Mouse (Mus musculus) CH12.LX (cell line): Measurements from ENCODE around the gene Scamp1. TPM values are rescaled to one million over a fixed set of nuclear protein-coding genes. Genes with fewer than 3 reads are reported as not detected.

Source experiments
- DNase-seq: peaks from one replicate; pipeline ENCODE4 v3.0.0-alpha.2; 2013; ENCODE audit errors: extremely low read depth
- H3K27ac ChIP-seq: 2 replicates; pipeline ENCODE4 v1.5.1; 2012; ENCODE audit warnings: low read depth, mild to moderate bottlenecking, control low read depth, moderate library complexity; ENCODE audit not compliant: insufficient read depth
- H3K27me3 ChIP-seq: replicated peaks from 2 replicates; pipeline ENCODE3; 2012; ENCODE audit warnings: inconsistent platforms
- H3K36me3 ChIP-seq, 2 experiments: replicated peaks in 1 of 2; 2 replicates each; pipeline versions ENCODE3 to v1.6.1; 2012; ENCODE audit warnings: inconsistent platforms in 1 of 2, low read length in 1 of 2, mild to moderate bottlenecking in 1 of 2, mixed read lengths in 1 of 2, moderate library complexity in 1 of 2; ENCODE audit not compliant: control insufficient read depth in 1 of 2, insufficient read depth in 1 of 2
- H3K4me1 ChIP-seq, 2 experiments: 2 replicates each; pipeline ENCODE4 v1.6.1; 2012; ENCODE audit warnings: inconsistent platforms in 1 of 2, moderate library complexity in 1 of 2; ENCODE audit not compliant: insufficient read depth in 2 of 2, control insufficient read depth in 1 of 2
- H3K4me2 ChIP-seq: 2 replicates; pipeline ENCODE4 v1.6.1; 2012; ENCODE audit warnings: low read depth, mild to moderate bottlenecking, control low read depth; ENCODE audit not compliant: poor library complexity, insufficient read depth, severe bottlenecking
- H3K4me3 ChIP-seq, 3 experiments: fragments of 150-350 bp in 1 of 3; sonication (generic) in 1 of 3; replicated peaks in 1 of 3; 2 replicates each; pipeline versions ENCODE3 to v1.5.1; 2011 to 2012; ENCODE audit warnings: low read depth in 2 of 3, low read length in 2 of 3, mild to moderate bottlenecking in 2 of 3, moderate library complexity in 2 of 3, control low read depth in 1 of 3, improper control_type of control experiment in 1 of 3, inconsistent platforms in 1 of 3, mixed read lengths in 1 of 3; ENCODE audit not compliant: poor library complexity in 1 of 3
- H3K79me2 ChIP-seq: replicated peaks from 2 replicates; pipeline ENCODE4 v1.6.1; 2012; ENCODE audit warnings: mild to moderate bottlenecking, moderate library complexity; ENCODE audit not compliant: control insufficient read depth, poor library complexity, insufficient read depth, severe bottlenecking; ENCODE audit errors: extremely low read depth
- H3K9ac ChIP-seq: 2 replicates; pipeline ENCODE4 v1.6.1; 2012; ENCODE audit warnings: low read depth, mild to moderate bottlenecking, control low read depth, moderate library complexity; ENCODE audit not compliant: insufficient read depth
- H3K9me3 ChIP-seq: replicated peaks from 2 replicates; pipeline ENCODE3; 2012; ENCODE audit warnings: low read length, inconsistent platforms, mixed read lengths
- BHLHE40 ChIP-seq: IDR thresholded peaks from 2 replicates; pipeline ENCODE4 v1.6.1; 2011; ENCODE audit warnings: mild to moderate bottlenecking, low read depth, low read length, improper control_type of control experiment
- CHD1 ChIP-seq: IDR thresholded peaks from 2 replicates; pipeline ENCODE4 v1.6.1; 2012; ENCODE audit warnings: low read depth, low read length, improper control_type of control experiment, inconsistent platforms
- CHD2 ChIP-seq: IDR thresholded peaks from 2 replicates; pipeline ENCODE4 v1.6.1; 2011; ENCODE audit warnings: low read length, improper control_type of control experiment
- CTCF ChIP-seq, 2 experiments: IDR thresholded peaks in 1 of 2; conservative IDR thresholded peaks in 1 of 2; 2 replicates each; pipeline ENCODE4 v1.5.1; 2011 to 2012; ENCODE audit warnings: low read depth in 2 of 2, low read length in 2 of 2, improper control_type of control experiment in 1 of 2, inconsistent platforms in 1 of 2, mild to moderate bottlenecking in 1 of 2, moderate library complexity in 1 of 2
- E2F4 ChIP-seq: IDR thresholded peaks from 2 replicates; pipeline ENCODE4 v1.6.1; 2011; ENCODE audit warnings: low read depth, low read length, improper control_type of control experiment; ENCODE audit not compliant: insufficient replicate concordance
- ELF1 ChIP-seq: IDR thresholded peaks from 2 replicates; pipeline ENCODE4 v1.6.1; 2014; ENCODE audit warnings: low read depth, mild to moderate bottlenecking, inconsistent platforms, low read length, improper control_type of control experiment
- ETS1 ChIP-seq: conservative IDR thresholded peaks from 2 replicates; pipeline ENCODE4 v1.6.1; 2012; ENCODE audit warnings: low read depth, mild to moderate bottlenecking, inconsistent platforms, low read length, improper control_type of control experiment, moderate library complexity
- GABPA ChIP-seq: IDR thresholded peaks from 2 replicates; pipeline ENCODE4 v1.6.1; 2012; ENCODE audit warnings: low read depth, low read length, improper control_type of control experiment, inconsistent platforms; ENCODE audit not compliant: insufficient replicate concordance
- KAT2A ChIP-seq: IDR thresholded peaks from 2 replicates; pipeline ENCODE4 v1.6.1; 2012; ENCODE audit warnings: low read length, improper control_type of control experiment, inconsistent platforms; ENCODE audit not compliant: insufficient replicate concordance
- MAZ ChIP-seq: IDR thresholded peaks from 2 replicates; pipeline ENCODE4 v1.6.1; 2012; ENCODE audit warnings: low read depth, mild to moderate bottlenecking, inconsistent platforms, low read length, improper control_type of control experiment, moderate library complexity
- MEF2A ChIP-seq: IDR thresholded peaks from 2 replicates; pipeline ENCODE4 v1.6.1; 2014; ENCODE audit warnings: low read depth, mild to moderate bottlenecking, inconsistent platforms, low read length, improper control_type of control experiment, borderline replicate concordance
- MXI1 ChIP-seq: IDR thresholded peaks from 2 replicates; pipeline ENCODE4 v1.6.1; 2011; ENCODE audit warnings: mild to moderate bottlenecking, low read depth, low read length, improper control_type of control experiment
- NELFE ChIP-seq: IDR thresholded peaks from 2 replicates; pipeline ENCODE4 v1.6.1; 2011; ENCODE audit warnings: low read depth, low read length, improper control_type of control experiment
- NRF1 ChIP-seq: IDR thresholded peaks from 2 replicates; pipeline ENCODE4 v1.6.1; 2014; ENCODE audit warnings: low read depth, mild to moderate bottlenecking, inconsistent platforms, low read length, improper control_type of control experiment, moderate library complexity
- RAD21 ChIP-seq: IDR thresholded peaks from 2 replicates; pipeline ENCODE4 v1.6.1; 2011; ENCODE audit warnings: low read depth, mild to moderate bottlenecking, low read length, improper control_type of control experiment, moderate library complexity
- RCOR1 ChIP-seq: conservative IDR thresholded peaks from 2 replicates; pipeline ENCODE4 v1.6.1; 2012; ENCODE audit warnings: low read depth, mild to moderate bottlenecking, inconsistent platforms, low read length, improper control_type of control experiment
- SIN3A ChIP-seq: IDR thresholded peaks from 2 replicates; pipeline ENCODE4 v1.6.1; 2012; ENCODE audit warnings: low read length, improper control_type of control experiment, inconsistent platforms
- TBP ChIP-seq: conservative IDR thresholded peaks from 2 replicates; pipeline ENCODE4 v1.6.1; 2011; ENCODE audit warnings: low read depth, low read length, improper control_type of control experiment
- TCF12 ChIP-seq: IDR thresholded peaks from 2 replicates; pipeline ENCODE4 v1.6.1; 2014; ENCODE audit warnings: low read depth, mild to moderate bottlenecking, inconsistent platforms, low read length, improper control_type of control experiment
- USF1 ChIP-seq: IDR thresholded peaks from 2 replicates; pipeline ENCODE4 v1.6.1; 2014; ENCODE audit warnings: low read depth, mild to moderate bottlenecking, inconsistent platforms, low read length, improper control_type of control experiment
- ZC3H11A ChIP-seq: IDR thresholded peaks from 2 replicates; pipeline ENCODE4 v1.6.1; 2012; ENCODE audit warnings: low read depth, mild to moderate bottlenecking, inconsistent platforms, low read length, improper control_type of control experiment
- ZMIZ1 ChIP-seq: IDR thresholded peaks from 2 replicates; pipeline ENCODE4 v1.6.1; 2012; ENCODE audit warnings: low read depth, mild to moderate bottlenecking, inconsistent platforms, low read length, improper control_type of control experiment
- ZNF384 ChIP-seq: IDR thresholded peaks from 2 replicates; pipeline ENCODE4 v1.6.1; 2012; ENCODE audit warnings: low read depth, low read length, improper control_type of control experiment, inconsistent platforms
- dilution Hi-C: fragments of 300-500 bp; cut with MboI; formaldehyde crosslinking; loops from 2 replicates; pipeline ENCODE4 v1.14.3; 2020; ENCODE audit warnings: low sequenced_read_pairs; ENCODE audit not compliant: extremely low pct_unique_long_range_greater_than_20kb, extremely low pct_ligation_motif_present
- in situ Hi-C: fragments of 300-500 bp; cut with MboI; formaldehyde crosslinking; loops from 3 replicates; pipeline ENCODE4 v1.14.3; 2019; ENCODE audit warnings: low sequenced_read_pairs, low pct_ligation_motif_present, low pct_unique_long_range_greater_than_20kb, mixed read lengths
- polyA plus RNA-seq: library from polyadenylated mRNA; unstranded; fragments of >175 nt; gene quantifications from 2 replicates; pipeline ENCODE4 v1.2.1, GENCODE M21; 2012; ENCODE audit warnings: low read depth; ENCODE audit not compliant: insufficient read length
- total RNA-seq, 2 experiments: library from RNA; depleted of rRNA; stranded (reverse); fragments of 300-350 nt in 1 of 2; fragments of >200 nt in 1 of 2; gene quantifications; 2 replicates each; pipeline ENCODE4 v1.2.3; 2012 to 2014

Gene Scamp1
- total and polyA plus RNA-seq, 3 experiments: not detected

DNA sequence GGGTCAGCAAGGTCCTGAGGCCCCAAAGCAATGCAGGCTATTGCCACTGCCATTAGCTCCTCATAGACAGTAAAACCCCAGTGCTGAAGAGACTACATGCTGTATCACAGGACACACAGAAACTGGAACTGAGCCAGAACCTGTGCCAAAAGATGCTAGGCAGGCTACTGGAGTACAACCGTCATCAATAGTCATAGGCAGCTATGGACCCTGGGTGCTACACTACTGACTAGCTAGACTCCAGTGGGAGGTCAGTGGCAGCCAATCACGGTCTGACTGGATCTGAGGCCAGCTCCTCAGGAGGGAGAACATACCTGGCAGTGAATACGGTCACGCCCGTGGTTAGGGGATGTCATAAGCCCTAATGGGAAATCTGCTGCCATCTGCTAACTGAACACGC, 14.4 kb downstream of the Scamp1 start:
- Histone ChIP-seq H3K9ac (no peak overlapping the region), H3K4me1 (peaks cover 0 to 10% of the 10 kb centered on the region in 2 experiments; a peak in 1 of 4 replicates), H3K4me3 (no peak overlapping the region), H3K36me3 (no peaks in the 10 kb centered on the region), H3K27ac (no peak overlapping the region), H3K9me3 (peaks cover 2% of the 10 kb centered on the region), H3K4me2 (no peak overlapping the region), H3K79me2 (no peaks in the 10 kb centered on the region), H3K27me3 (no peaks in the 10 kb centered on the region)
- TF ChIP-seq CHD2 (no peak), TBP (no peak), BHLHE40 (no peak), ZC3H11A (no peak), KAT2A (no peak), NRF1 (no peak), MEF2A (no peak), SIN3A (no peak), ZNF384 (no peak), TCF12 (no peak), GABPA (no peak), NELFE (no peak), RCOR1 (no peak), E2F4 (no peak), RAD21 (no peak), CHD1 (no peak), MAZ (no peak), USF1 (no peak), ETS1 (no peak)
- in situ Hi-C loops: no loop called here
- DNase-seq: no peak
- dilution Hi-C loops: no loop called here

DNA sequence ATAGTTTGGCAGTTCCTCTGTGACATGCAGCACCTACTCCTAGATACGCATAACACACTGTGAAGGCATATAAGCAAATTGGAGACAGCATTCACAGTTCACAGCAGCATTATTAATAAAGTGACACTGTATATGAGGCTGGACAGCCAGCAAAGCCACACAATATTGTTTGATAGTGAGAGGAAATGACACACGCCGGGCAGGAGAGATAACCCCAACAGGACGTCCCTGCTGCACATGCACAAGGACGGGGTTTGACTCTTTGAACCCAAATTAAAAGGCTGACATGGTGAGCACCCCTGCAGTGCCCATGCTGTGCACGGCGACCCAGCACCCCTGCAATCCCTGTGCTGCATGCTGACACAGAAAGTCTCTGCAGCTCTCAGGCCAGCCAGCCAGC, 17.5 kb downstream of the Scamp1 start:
- peaks cover 0 to 31% of the 10 kb centered on the region in 2 experiments; a peak in 2 of 4 replicates for H3K4me1 ChIP-seq
- no peak overlapping the region for H3K4me2 ChIP-seq
- H3K27me3 ChIP-seq: no peaks in the 10 kb centered on the region
- no peak for DNase-seq
- dilution Hi-C loops: no loop called here
- no peak for TF ChIP-seq NELFE
- no peak for TF ChIP-seq MXI1
- no peak for TF ChIP-seq ZMIZ1
- TF ChIP-seq RAD21: no peak
- no peak for TF ChIP-seq RCOR1
- no peak for TF ChIP-seq SIN3A
- TF ChIP-seq MEF2A: no peak
- TF ChIP-seq NRF1: no peak
- TF ChIP-seq CTCF (conservative IDR thresholded peaks at IDR 0.05 in 1 of 2, IDR thresholded peaks at IDR 0.05 in 1 of 2; ENCODE audit: low read depth in 2 of 2, low read length in 2 of 2): no peak
- TF ChIP-seq ELF1: no peak
- no peak overlapping the region for H3K9ac ChIP-seq
- H3K9me3 ChIP-seq: peaks cover 5% of the 10 kb centered on the region
- H3K36me3 ChIP-seq: no peaks in the 10 kb centered on the region
- in situ Hi-C loops: no loop called here
- no peak overlapping the region for H3K4me3 ChIP-seq
- no peak overlapping the region for H3K27ac ChIP-seq
- H3K79me2 ChIP-seq: no peaks in the 10 kb centered on the region
